Mouse (Mus musculus): ENCODE measurements at regions not wholly inside any gene's neighbourhood (a gene's known extent, or its start where the extent isn't known, plus 50 kb on each side); places are given as distances from the start of the nearest gene placed in this dataset.

DNA sequence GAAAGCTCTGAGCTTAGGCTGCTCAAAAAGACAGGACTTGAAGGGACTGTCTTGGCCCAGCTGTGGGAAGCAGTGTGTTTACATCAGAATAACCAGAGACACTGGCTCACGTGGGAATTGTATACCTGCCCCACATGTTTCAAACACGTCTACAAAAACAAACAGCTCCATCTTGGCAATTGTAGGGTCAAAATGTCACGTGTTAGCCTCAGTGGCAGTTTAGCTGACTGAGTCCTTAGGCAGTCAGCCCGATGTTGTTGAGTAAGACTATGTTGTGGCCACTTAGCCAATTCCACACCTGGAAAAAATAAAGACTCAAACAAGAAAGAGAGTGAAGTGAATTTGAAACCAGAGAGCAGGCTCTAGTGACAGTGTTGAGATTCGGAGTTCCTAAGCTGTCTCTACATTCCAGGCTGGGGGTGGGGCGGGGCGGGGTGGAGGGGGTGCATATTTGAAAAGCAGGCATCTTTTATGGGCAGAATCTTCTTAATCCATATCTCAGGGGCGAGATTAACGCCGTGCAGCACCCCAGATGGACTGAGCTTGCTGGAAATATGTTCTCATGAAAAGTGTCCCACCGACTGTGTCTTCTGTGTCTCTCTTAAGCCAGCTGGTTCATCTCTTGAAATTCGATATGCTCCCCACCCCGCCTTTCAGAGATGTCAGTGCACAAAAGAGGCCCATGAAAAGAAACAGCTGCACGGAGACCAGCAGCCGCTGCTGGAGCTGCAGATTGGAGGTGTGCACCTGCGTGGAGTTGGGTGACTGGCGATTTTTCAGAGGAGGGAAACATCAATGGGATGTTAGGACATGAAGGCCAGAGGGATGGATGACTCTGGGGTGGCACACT lies 116.3 kb downstream of the Slc4a3 start:
- Histone ChIP-seq H3K27me3 (ENCODE audit: control insufficient read depth, insufficient read depth, low read length, poor library complexity, severe bottlenecking) (no peaks in the 10 kb centered on the region; the same call in 1 of the 2 replicates), H3K36me3 (ENCODE audit: control insufficient read depth, insufficient read depth, low read length, poor library complexity, severe bottlenecking) (no peaks in the 10 kb centered on the region)
- DNase-seq (ENCODE audit: low read depth, low spot score): no peak

DNA sequence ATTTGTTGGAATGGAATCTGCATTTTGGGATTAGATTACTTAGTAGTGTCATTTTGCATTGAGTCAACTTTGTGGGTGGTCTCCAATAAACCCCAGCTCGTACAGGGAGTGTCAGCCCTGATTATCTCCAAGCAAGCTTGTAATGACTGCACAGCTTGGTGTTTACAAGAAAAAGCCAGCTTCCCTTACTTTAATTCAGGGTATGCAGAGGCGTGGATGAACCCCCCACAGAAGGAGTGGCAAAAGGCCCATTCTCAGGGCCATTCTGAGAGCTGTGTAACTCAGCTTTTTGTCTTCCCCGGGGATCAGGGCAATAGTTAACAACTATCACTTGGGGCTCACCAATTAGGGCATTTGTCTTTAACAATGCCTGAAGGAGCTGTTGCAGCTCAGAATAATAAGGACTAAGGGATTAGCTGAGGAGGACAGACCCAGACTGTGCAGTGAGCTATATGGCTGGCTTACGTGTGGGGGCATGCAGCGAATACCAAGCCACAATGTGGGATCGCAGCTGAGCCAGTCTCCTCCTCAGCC lies 121.7 kb downstream of the Slc4a3 start:
- no peaks in the 10 kb centered on the region for H3K27me3 ChIP-seq (ENCODE audit: control insufficient read depth, insufficient read depth, low read length, poor library complexity, severe bottlenecking)
- H3K36me3 ChIP-seq (ENCODE audit: control insufficient read depth, insufficient read depth, low read length, poor library complexity, severe bottlenecking): no peaks in the 10 kb centered on the region
- no peak for DNase-seq (ENCODE audit: low read depth, low spot score)

DNA sequence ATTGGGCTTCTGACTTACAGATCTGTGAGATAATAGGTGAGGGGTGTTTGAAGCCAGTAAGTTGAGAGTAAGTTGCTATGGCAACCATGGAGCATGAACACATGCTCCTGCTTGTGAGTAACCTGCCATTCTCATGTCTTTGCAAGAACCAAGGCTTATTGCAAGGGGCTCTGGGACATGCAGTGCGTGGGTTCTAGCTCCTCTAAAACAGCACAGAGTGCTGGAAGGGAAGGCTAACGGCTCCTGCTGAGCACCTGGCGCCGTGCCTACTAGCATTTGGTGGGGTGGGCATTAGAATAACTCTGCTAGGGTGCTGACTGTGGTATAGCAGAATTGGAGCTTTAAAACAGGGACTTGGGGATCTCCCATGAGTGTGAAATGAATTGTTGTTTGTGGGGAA lies 130.2 kb downstream of the Slc4a3 start:
- H3K27me3 ChIP-seq (ENCODE audit: control insufficient read depth, insufficient read depth, low read length, poor library complexity, severe bottlenecking): no peaks in the 10 kb centered on the region
- no peak for DNase-seq (ENCODE audit: low read depth, low spot score)
- H3K36me3 ChIP-seq (ENCODE audit: control insufficient read depth, insufficient read depth, low read length, poor library complexity, severe bottlenecking): no peaks in the 10 kb centered on the region

DNA sequence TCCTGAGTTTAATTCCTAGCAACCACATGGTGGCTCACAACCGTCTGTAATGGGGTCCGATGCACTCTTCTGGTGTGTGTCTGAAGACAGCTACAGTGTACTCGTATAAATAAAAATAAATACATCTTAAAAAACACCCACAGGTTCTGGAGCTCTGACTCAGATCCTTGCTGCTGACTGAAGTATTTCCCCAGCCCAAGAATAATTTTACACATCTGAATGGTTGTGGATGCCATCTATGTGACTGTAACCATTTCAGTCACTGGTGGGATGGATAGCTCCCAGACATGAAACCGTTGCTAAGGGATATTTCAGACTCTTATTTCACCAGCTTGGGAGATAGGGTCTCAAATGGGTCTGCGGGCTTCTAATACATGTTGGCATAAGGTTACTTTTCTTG lies 131.6 kb downstream of the Slc4a3 start:
- Histone ChIP-seq H3K27me3 (ENCODE audit: control insufficient read depth, insufficient read depth, low read length, poor library complexity, severe bottlenecking) (no peaks in the 10 kb centered on the region; the same call in 1 of the 2 replicates), H3K36me3 (ENCODE audit: control insufficient read depth, insufficient read depth, low read length, poor library complexity, severe bottlenecking) (no peaks in the 10 kb centered on the region)
- DNase-seq (ENCODE audit: low read depth, low spot score): no peak

DNA sequence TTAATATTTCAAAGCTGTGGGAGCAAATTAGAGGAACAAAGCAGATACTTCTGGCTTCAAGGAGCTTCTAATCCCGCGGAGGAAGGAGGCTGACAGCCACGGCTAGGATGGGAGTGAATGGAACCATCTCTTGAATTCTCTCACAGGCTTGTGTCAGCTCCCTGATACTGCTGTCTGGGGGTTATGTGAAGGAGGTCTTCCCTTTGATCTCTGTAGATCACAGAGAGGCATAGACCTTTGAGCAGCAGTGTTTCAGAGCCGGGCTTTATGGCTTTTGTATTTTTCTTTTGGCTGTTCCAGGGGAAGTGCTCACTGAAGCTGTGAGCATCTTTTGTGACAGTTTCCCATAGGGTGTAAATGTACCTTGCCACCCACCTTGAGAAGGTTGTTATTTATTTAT lies 132.2 kb downstream of the Slc4a3 start:
- no peak for DNase-seq (ENCODE audit: low read depth, low spot score)
- H3K36me3 ChIP-seq (ENCODE audit: control insufficient read depth, insufficient read depth, low read length, poor library complexity, severe bottlenecking): no peaks in the 10 kb centered on the region
- H3K27me3 ChIP-seq (ENCODE audit: control insufficient read depth, insufficient read depth, low read length, poor library complexity, severe bottlenecking): no peaks in the 10 kb centered on the region; the same call in 1 of the 2 replicates

DNA sequence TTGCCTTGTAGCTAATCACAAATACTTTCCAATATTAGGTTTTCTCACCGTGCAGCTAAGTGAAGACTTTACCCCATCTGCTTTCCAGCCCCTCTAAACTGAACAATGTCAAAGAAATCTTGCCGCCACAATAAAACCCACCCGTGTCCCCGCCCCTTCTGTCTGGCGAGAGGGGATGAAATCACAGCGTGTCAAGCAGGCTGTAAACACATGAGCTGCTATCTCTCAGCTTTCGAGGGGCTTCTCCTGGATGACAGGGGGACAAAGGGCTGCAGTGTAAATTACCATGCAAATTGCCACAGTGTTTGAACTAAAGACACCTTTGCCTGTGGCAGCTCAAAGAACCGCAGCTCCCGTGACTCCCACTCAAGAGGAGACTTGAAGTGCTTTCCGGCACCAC lies 134.3 kb downstream of the Slc4a3 start:
- Histone ChIP-seq H3K27me3 (ENCODE audit: control insufficient read depth, insufficient read depth, low read length, poor library complexity, severe bottlenecking) (no peaks in the 10 kb centered on the region; the same call in 1 of the 2 replicates), H3K36me3 (ENCODE audit: control insufficient read depth, insufficient read depth, low read length, poor library complexity, severe bottlenecking) (no peaks in the 10 kb centered on the region)

DNA sequence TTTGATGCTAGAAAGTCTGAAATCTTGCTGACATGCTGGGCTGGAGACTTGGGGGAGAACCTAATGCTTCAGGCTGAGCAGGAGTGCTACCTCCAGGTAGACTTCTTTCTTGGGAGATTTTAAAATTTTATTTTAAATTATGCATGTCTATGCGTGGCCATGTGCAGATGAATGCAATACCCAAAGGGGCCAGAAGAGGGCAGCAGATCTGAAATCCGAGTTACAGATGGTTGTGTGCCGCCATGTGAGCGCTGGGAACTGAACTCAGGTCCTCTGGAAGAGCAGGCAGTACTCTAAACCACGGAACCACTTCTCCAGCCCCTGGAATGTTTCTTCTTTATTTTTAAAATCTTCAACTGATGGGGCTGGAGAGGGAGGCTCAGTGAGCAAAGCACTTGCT lies 135.8 kb downstream of the Slc4a3 start:
- no peaks in the 10 kb centered on the region for H3K36me3 ChIP-seq (ENCODE audit: control insufficient read depth, insufficient read depth, low read length, poor library complexity, severe bottlenecking)
- no peaks in the 10 kb centered on the region; the same call in 1 of the 2 replicates for H3K27me3 ChIP-seq (ENCODE audit: control insufficient read depth, insufficient read depth, low read length, poor library complexity, severe bottlenecking)
- no peak for DNase-seq (ENCODE audit: low read depth, low spot score)

More for the DNA sequence above, 134.3 kb downstream of the Slc4a3 start:
- no peak for DNase-seq (ENCODE audit: low read depth, low spot score)

DNA sequence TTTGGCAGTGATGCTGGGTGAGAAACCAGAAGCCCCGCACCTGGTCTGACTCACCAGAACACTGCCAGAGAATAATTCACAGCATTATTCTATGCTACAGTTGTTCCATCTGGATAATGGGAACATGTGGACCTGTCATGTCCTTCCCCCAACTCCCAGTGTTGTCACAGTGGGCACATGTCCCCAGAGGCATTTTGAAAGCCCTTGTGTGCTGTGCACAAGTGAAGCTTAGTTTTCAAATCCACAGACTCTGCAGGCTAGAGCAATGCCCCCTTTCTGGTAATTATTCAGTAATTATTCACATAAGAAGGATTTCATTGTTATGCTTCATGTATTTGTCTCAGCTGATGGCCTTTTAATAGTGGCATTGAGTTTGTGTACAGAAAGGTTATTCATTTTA lies 146.7 kb downstream of the Slc4a3 start:
- H3K27me3 ChIP-seq (ENCODE audit: control insufficient read depth, insufficient read depth, low read length, poor library complexity, severe bottlenecking): no peaks in the 10 kb centered on the region
- H3K36me3 ChIP-seq (ENCODE audit: control insufficient read depth, insufficient read depth, low read length, poor library complexity, severe bottlenecking): no peaks in the 10 kb centered on the region
- DNase-seq (ENCODE audit: low read depth, low spot score): no peak

DNA sequence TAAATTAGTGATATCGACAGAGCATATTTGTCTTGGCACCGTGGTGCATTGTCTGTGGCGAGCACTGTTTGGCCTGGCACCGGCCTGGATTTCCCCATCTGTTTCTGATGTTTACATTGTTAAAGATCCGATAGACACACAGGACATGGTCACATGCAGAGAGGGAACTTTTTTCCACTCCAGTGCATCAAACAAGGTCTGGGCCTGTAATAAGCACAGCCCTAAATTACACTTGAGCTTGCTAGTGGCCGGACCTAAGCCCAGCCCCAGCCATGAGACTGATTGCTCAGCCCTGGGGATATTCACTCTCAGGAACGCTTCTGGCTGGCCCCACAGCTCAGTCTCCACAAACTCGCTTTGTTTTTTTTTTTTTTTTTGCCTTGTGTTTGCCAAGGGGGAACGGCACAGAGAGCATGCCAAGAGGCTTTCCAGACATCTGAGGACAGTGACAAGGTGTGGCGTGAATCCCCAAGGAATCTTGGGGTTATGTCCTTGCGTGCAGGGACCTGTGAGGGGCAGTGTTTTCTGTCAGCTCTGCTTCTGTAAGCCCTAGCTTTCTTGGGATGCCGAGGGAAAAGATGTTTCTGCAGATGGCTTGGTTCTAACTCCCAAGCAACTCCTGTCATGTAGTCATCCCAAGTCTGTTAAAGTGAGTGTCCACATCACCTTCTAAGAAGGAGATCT lies 147.3 kb downstream of the Slc4a3 start:
- no peaks in the 10 kb centered on the region for H3K27me3 ChIP-seq (ENCODE audit: control insufficient read depth, insufficient read depth, low read length, poor library complexity, severe bottlenecking)
- H3K36me3 ChIP-seq (ENCODE audit: control insufficient read depth, insufficient read depth, low read length, poor library complexity, severe bottlenecking): no peaks in the 10 kb centered on the region
- no peak for DNase-seq (ENCODE audit: low read depth, low spot score)

DNA sequence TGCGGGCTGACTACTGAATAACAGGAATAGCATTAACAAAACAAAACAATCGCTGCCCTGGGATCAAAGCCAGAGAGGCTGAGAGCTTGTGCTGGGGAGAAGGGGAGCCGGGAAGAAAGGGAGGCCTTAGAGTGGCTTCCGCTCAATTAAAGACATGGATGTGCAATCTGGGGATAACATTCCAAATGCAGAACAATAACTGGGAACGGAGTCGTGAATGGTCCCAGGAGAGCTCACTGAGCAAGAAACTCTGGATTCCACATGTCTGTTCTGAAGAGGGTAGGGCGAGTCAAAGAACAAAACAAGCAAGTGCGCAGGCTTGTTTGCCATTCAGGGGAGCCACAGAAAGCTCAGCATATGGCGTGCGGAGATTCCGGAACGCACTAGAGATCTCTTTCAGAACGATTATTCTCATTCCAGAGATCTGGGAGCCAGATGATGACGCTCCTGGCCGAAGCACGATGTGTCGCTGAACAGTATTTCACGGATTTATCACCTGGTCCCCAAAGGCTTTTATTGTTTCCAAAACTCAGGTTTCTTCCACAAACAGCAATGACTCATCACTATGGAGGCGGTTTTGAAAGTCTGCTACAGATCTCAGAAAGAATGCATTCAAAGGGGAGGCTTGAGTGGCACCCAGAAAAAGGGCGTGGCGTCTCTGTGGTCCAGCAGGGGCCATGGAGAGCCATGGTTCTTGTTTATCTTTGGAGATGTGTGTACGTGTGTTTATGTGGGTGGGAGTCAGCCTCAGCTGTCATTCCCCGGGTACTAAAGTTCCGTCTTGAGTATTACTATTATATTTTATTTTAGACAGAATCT lies 159.0 kb downstream of the Slc4a3 start:
- DNase-seq (ENCODE audit: low read depth, low spot score): no peak
- H3K36me3 ChIP-seq (ENCODE audit: control insufficient read depth, insufficient read depth, low read length, poor library complexity, severe bottlenecking): no peaks in the 10 kb centered on the region
- H3K27me3 ChIP-seq (ENCODE audit: control insufficient read depth, insufficient read depth, low read length, poor library complexity, severe bottlenecking): no peaks in the 10 kb centered on the region

DNA sequence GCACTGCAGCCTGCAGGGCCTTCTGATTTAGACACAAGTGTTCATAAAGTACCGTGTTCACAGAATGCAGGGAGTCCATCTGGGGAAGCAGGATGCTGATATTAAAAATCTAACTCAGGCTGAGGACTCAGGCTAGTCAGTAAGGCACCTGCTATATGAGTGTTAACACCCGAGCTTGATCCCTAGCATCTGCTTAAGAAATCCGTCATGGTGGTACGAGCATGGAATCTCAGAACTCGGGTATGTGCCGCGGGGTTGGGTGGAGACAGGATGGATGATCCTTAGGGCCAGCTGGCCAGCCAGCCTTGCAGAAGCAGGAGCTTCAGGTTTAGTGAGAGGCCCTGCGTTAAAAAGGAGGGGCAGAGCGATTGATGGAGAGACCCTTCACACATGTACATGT lies 160.1 kb downstream of the Slc4a3 start:
- DNase-seq (ENCODE audit: low read depth, low spot score): no peak
- H3K27me3 ChIP-seq (ENCODE audit: control insufficient read depth, insufficient read depth, low read length, poor library complexity, severe bottlenecking): no peaks in the 10 kb centered on the region
- no peaks in the 10 kb centered on the region for H3K36me3 ChIP-seq (ENCODE audit: control insufficient read depth, insufficient read depth, low read length, poor library complexity, severe bottlenecking)

DNA sequence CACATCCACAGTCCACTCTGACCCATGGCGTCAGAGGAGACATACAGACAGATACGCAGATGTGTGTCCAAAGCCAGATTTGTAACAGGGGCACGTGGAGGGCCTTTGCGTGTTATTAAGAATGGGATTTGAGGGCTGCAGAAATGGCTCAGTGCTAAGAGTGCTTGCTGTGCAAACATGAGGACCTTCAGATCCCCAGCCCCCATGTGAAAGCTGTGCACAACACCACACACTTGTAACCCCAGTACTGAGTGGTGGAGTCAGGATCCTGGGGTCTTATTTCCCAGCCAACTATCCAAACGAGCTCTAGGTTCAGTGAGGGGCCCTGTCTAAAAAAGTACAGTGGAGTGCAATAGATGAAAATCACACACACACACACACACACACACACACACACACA lies 177.4 kb downstream of the Slc4a3 start:
- DNase-seq (ENCODE audit: low read depth, low spot score): no peak
- Histone ChIP-seq H3K36me3 (ENCODE audit: control insufficient read depth, insufficient read depth, low read length, poor library complexity, severe bottlenecking) (no peaks in the 10 kb centered on the region), H3K27me3 (ENCODE audit: control insufficient read depth, insufficient read depth, low read length, poor library complexity, severe bottlenecking) (no peaks in the 10 kb centered on the region)

DNA sequence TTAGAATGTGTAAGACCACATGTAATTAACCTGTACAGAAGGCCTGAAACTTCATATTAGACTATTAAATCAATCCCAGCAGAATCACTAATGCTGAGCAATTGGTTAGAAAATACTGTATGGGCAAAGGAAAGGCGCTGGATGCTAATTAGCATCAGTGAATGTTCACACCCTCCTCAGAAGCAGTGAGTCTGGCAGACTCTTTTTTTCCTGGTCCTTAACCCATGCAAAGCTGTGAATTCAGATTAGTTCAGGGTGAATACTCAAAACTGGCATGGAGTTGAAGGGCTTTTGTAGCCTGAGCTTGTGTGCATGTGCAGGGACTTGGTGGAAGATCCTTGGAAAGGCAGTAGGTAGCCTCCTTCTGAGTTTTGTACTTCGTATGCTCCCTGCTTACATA lies 179.3 kb downstream of the Slc4a3 start:
- no peaks in the 10 kb centered on the region for H3K36me3 ChIP-seq (ENCODE audit: control insufficient read depth, insufficient read depth, low read length, poor library complexity, severe bottlenecking)
- DNase-seq (ENCODE audit: low read depth, low spot score): no peak

DNA sequence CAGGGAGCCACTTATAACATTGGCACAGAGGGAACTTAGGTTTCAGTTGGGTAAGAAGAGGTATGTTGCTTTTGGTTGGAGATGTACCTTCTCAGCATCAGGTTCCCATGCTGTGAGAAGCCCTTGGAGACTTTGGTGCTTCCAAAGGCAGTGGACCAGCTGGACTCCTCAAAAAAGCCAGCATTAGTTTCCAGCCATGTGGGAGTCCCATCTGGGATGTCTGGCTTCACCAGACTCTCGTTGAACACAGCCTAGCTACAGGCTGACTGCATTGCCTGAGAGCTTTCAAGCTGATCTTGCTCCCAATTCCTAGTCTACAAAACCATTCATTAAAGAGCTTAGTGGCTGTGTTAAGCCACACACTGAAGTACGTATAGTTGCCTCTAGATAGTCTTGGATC lies 182.8 kb downstream of the Slc4a3 start:
- Histone ChIP-seq H3K27me3 (ENCODE audit: control insufficient read depth, insufficient read depth, low read length, poor library complexity, severe bottlenecking) (no peaks in the 10 kb centered on the region), H3K36me3 (ENCODE audit: control insufficient read depth, insufficient read depth, low read length, poor library complexity, severe bottlenecking) (no peaks in the 10 kb centered on the region)
- no peak for DNase-seq (ENCODE audit: low read depth, low spot score)

More for the DNA sequence above, 179.3 kb downstream of the Slc4a3 start:
- no peaks in the 10 kb centered on the region for H3K27me3 ChIP-seq (ENCODE audit: control insufficient read depth, insufficient read depth, low read length, poor library complexity, severe bottlenecking)

All from splenic B cell, adult 2 months (primary cell).